Mouse (Mus musculus) embryo, embryonic 11.5 days (tissue): ENCODE data around the gene Gm20388.

Experiments
- DNase-seq: peaks from one replicate; pipeline ENCODE4 v3.0.0-alpha.2; 2012; ENCODE audit warnings: low read depth, low spot score

Gm20388 gene

GRCm38 (mm10) chr8:122155082-122155643, 2244.5 kb downstream of the Gm20388 start:
- DNase-seq: no peak

GRCm38 (mm10) chr8:122155964-122156363, 2245.3 kb downstream of the Gm20388 start:
- no peak for DNase-seq

- DNase-seq: peak; percentile 37
These were observed 2247.0 kb downstream of the Gm20388 start for GRCm38 (mm10) chr8:122157689-122158088.

- DNase-seq: no peak
These were observed 2249.5 kb downstream of the Gm20388 start for GRCm38 (mm10) chr8:122160165-122160564.

GRCm38 (mm10) chr8:122162992-122163391, 2252.4 kb downstream of the Gm20388 start:
- peak; percentile 39 for DNase-seq

GRCm38 (mm10) chr8:122167204-122167860, 2256.7 kb downstream of the Gm20388 start:
- no peak for DNase-seq

- DNase-seq: no peak
These were observed 2258.8 kb downstream of the Gm20388 start for GRCm38 (mm10) chr8:122169446-122169845.

GRCm38 (mm10) chr8:122171823-122172222, 2261.2 kb downstream of the Gm20388 start:
- no peak for DNase-seq

GRCm38 (mm10) chr8:122174133-122174930, 2263.7 kb downstream of the Gm20388 start:
- no peak for DNase-seq

GRCm38 (mm10) chr8:122178392-122178890, 2267.8 kb downstream of the Gm20388 start:
- DNase-seq: no peak

GRCm38 (mm10) chr8:122179354-122179753, 2268.7 kb downstream of the Gm20388 start:
- DNase-seq: no peak

- DNase-seq: no peak
These were observed 2269.5 kb downstream of the Gm20388 start for GRCm38 (mm10) chr8:122180116-122180515.

- DNase-seq: no peak
These were observed 2270.8 kb downstream of the Gm20388 start for GRCm38 (mm10) chr8:122181414-122181813.

- no peak for DNase-seq
These were observed 2271.3 kb downstream of the Gm20388 start for GRCm38 (mm10) chr8:122181991-122182390.

GRCm38 (mm10) chr8:122186363-122186974, 2275.8 kb downstream of the Gm20388 start:
- DNase-seq: no peak

- no peak for DNase-seq
These were observed 2276.6 kb downstream of the Gm20388 start for GRCm38 (mm10) chr8:122187271-122187670.

GRCm38 (mm10) chr8:122190349-122191053, 2279.9 kb downstream of the Gm20388 start:
- no peak for DNase-seq

- no peak for DNase-seq
These were observed 2280.4 kb downstream of the Gm20388 start for GRCm38 (mm10) chr8:122191054-122191376.

- DNase-seq: no peak
These were observed 2282.1 kb downstream of the Gm20388 start for GRCm38 (mm10) chr8:122192771-122193170.

GRCm38 (mm10) chr8:122193521-122193920, 2282.9 kb downstream of the Gm20388 start:
- DNase-seq: no peak

GRCm38 (mm10) chr8:122194396-122194795, 2283.8 kb downstream of the Gm20388 start:
- DNase-seq: no peak
